Mouse (Mus musculus) limb, embryonic 10.5 days (tissue): ENCODE results near the gene Stk4. TPM values are rescaled to one million over a fixed set of nuclear protein-coding genes. Genes with fewer than 3 reads are reported as not detected.

Experiments
- DNase-seq: peaks from one replicate; pipeline ENCODE4 v3.0.0-alpha.2; 2017; ENCODE audit warnings: low spot score
- H3K27ac ChIP-seq: fragments of 300-500 bp; sonication (generic); 2 replicates; pipeline ENCODE4 v1.5.1; 2016; ENCODE audit warnings: mild to moderate bottlenecking
- H3K27me3 ChIP-seq: fragments of 300-500 bp; sonication (generic); 2 replicates; pipeline ENCODE4 v1.6.1; 2016; ENCODE audit warnings: low read depth, mild to moderate bottlenecking; ENCODE audit not compliant: poor library complexity, severe bottlenecking
- H3K36me3 ChIP-seq: fragments of 300-500 bp; sonication (generic); 2 replicates; pipeline ENCODE4 v1.6.1; 2016; ENCODE audit warnings: mild to moderate bottlenecking, moderate library complexity
- H3K4me1 ChIP-seq: fragments of 300-500 bp; sonication (generic); 2 replicates; pipeline ENCODE4 v1.6.1; 2016
- H3K4me3 ChIP-seq: fragments of 300-500 bp; sonication (generic); 2 replicates; pipeline ENCODE4 v1.5.1; 2016; ENCODE audit warnings: mild to moderate bottlenecking, moderate library complexity
- H3K9me3 ChIP-seq: fragments of 300-500 bp; sonication (generic); replicated peaks from 2 replicates; pipeline ENCODE4 v1.6.1; 2016; ENCODE audit warnings: mild to moderate bottlenecking
- WGBS: fragments of 180-500 bp; shearing (Covaris S2); methylation state at CpG from one replicate; pipeline ENCODE4 v1.1.7; 2016; 5-methylcytosine and 5-hydroxymethylcytosine counted together
- polyA plus RNA-seq: library from polyadenylated mRNA; unstranded; fragments of >200 nt; fragmentation: Nextera tagmentation; extraction: Ambion mirVana; gene quantifications from 2 replicates; pipeline ENCODE4 v1.2.1, GENCODE M21; 2016

Stk4 gene
- polyA plus RNA-seq, 1 experiment from 2014 or later: 30.4 TPM

DNA sequence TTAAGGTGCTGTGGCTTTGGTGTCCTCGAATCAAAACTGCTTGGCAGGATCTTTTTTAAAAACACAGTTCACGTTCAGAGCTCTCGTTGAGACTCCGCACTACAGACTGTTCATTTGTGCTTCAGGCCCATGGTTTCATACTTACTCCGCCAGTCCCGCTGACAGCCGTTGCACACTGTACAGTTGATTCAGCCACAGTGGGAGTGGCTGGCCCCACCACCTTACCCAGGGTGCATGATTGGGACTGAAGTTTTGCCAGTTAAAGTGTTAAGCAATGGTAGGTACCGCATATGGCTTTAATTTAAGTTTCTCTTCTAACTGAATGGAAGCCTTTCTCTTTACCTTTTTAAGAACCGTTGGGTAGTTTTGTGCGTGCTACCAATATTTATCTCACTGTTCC, 45.4 kb downstream of the Stk4 start:
- Histone ChIP-seq H3K4me1 (peaks cover 10% of the 10 kb centered on the region), H3K36me3 (peaks cover 43% of the 10 kb centered on the region), H3K27ac (peak overlapping the region; percentile 50; the same call in 1 of the 2 replicates), H3K4me3 (no peak overlapping the region), H3K27me3 (no peaks in the 10 kb centered on the region), H3K9me3 (no peaks in the 10 kb centered on the region)
- no peak for DNase-seq
- 84% methylated on average over 10 of the region's 10 CpGs for WGBS

- Histone ChIP-seq H3K27me3 (no peaks in the 10 kb centered on the region), H3K9me3 (no peaks in the 10 kb centered on the region), H3K27ac (no peak overlapping the region), H3K4me3 (no peak overlapping the region), H3K4me1 (peaks cover 10% of the 10 kb centered on the region), H3K36me3 (peaks cover 54% of the 10 kb centered on the region)
- no peak for DNase-seq
- WGBS: 96% methylated on average over 6 of the region's 6 CpGs
These were observed 49.4 kb downstream of the Stk4 start for GRCm38 (mm10) chr2:164119503-164119902.

- H3K4me1 ChIP-seq: no peaks in the 10 kb centered on the region
- H3K36me3 ChIP-seq: peaks cover 56% of the 10 kb centered on the region
- no peak for DNase-seq
- H3K27ac ChIP-seq: no peak overlapping the region
- no peaks in the 10 kb centered on the region for H3K9me3 ChIP-seq
- H3K4me3 ChIP-seq: no peak overlapping the region
- 84% methylated on average over 5 of the region's 5 CpGs for WGBS
- no peaks in the 10 kb centered on the region for H3K27me3 ChIP-seq
These were observed 53.1 kb downstream of the Stk4 start for GRCm38 (mm10) chr2:164123169-164123766.

DNA sequence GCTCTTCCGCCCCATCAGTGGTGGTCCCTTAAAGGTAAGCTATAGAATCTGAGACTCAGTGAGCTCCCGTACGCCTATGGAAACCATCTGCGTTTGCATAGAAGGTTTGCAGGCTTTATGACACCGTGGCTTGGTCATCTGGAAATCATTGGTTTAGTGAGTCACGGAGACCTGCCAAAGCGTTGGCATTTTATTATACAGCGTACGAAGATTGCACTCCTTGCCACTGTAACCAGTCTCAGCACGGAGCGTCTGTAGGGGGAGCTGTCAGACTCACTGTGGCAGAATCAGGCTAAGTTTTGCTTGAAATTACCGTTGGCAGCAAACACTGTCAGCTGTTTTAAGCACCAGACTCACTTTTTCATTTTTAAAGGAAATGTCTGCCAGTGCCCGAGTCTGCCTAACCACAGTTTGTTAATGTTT, 56.4 kb downstream of the Stk4 start:
- Histone ChIP-seq H3K36me3 (peaks cover 38% of the 10 kb centered on the region), H3K27ac (no peak overlapping the region), H3K9me3 (no peaks in the 10 kb centered on the region), H3K4me1 (peaks cover 4% of the 10 kb centered on the region; the same call in 1 of the 2 replicates), H3K4me3 (no peak overlapping the region), H3K27me3 (no peaks in the 10 kb centered on the region)
- no peak for DNase-seq
- WGBS: 77% methylated on average over 13 of the region's 13 CpGs

GRCm38 (mm10) chr2:164127297-164127696, 57.2 kb downstream of the Stk4 start:
- no peak overlapping the region for H3K4me3 ChIP-seq
- WGBS: 90% methylated on average over 2 of the region's 2 CpGs
- no peak overlapping the region for H3K27ac ChIP-seq
- peaks cover 11% of the 10 kb centered on the region for H3K4me1 ChIP-seq
- peaks cover 37% of the 10 kb centered on the region for H3K36me3 ChIP-seq
- no peak for DNase-seq
- H3K27me3 ChIP-seq: no peaks in the 10 kb centered on the region
- no peaks in the 10 kb centered on the region for H3K9me3 ChIP-seq

GRCm38 (mm10) chr2:164128576-164129411, 58.7 kb downstream of the Stk4 start:
- Histone ChIP-seq H3K4me1 (peaks cover 17% of the 10 kb centered on the region), H3K4me3 (no peak overlapping the region), H3K36me3 (peaks cover 30% of the 10 kb centered on the region), H3K27me3 (no peaks in the 10 kb centered on the region), H3K27ac (no peak overlapping the region), H3K9me3 (no peaks in the 10 kb centered on the region)
- WGBS: 93% methylated on average over 12 of the region's 12 CpGs
- DNase-seq: no peak

DNA sequence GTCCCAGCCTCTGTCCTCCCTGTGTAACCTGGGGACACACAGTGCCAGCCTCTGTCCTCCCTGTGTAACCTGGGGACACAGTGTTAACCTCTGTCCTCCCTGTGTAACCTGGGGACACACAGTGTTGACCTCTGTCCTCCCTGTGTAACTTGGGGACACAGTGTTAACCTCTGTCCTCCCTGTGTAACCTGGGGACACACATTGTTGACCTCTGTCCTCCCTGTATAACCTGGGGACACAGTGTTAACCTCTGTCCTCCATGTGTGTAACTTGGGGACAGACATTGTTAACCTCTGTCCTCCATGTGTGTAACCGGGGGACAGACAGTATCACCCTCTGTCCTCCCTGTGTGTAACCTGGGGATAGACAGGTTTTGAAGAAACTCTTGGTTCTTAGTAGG, 61.5 kb downstream of the Stk4 start:
- DNase-seq: no peak
- Histone ChIP-seq H3K27me3 (no peaks in the 10 kb centered on the region), H3K36me3 (peaks cover 27% of the 10 kb centered on the region), H3K9me3 (no peaks in the 10 kb centered on the region), H3K27ac (no peak overlapping the region), H3K4me1 (peaks cover 17% of the 10 kb centered on the region), H3K4me3 (no peak overlapping the region)
- 92% methylated on average over 1 of the region's 1 CpGs for WGBS

DNA sequence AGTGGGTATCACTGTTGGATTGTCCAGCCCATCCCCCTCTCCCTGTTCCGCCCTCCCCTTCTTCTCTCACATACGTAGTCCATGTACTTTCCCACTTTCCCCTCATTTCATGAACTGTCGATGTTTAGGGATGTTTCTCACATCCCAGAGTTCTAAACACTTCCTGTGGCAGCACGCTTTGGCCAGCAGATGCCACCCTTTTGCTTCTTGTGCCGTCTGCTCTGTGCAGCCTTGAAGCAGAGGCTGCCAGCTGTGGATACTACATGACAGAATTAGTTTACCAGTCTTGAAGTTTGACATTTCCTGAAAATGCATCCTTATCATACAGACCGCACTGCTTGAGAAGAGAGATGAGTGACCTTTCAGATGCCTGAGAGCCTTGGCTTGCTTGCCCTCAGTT, 64.4 kb downstream of the Stk4 start:
- no peak overlapping the region for H3K27ac ChIP-seq
- no peak for DNase-seq
- no peaks in the 10 kb centered on the region for H3K9me3 ChIP-seq
- WGBS: 81% methylated on average over 6 of the region's 6 CpGs
- no peak overlapping the region for H3K4me3 ChIP-seq
- H3K27me3 ChIP-seq: no peaks in the 10 kb centered on the region
- H3K36me3 ChIP-seq: peaks cover 21% of the 10 kb centered on the region
- peaks cover 29% of the 10 kb centered on the region for H3K4me1 ChIP-seq

DNA sequence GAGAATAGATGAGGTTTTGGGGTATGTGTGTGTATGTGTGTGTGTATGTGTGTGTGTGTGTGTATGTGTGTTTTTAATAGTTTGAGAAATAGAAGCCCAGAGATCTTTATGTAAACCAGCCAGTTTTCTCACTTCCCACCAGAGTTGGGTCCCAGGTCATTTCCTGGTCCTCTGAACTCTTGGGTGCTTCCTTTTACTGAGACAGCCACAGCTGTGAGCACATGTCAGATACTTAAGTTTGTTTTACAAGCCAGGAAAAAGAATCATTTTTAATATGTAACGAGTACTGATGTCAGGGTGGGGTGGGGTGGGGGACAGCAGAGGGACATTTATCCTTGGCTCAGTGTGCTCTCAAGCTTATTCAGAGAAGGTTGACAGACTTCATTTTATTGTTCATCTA, 65.2 kb downstream of the Stk4 start:
- DNase-seq: no peak
- no peak overlapping the region for H3K27ac ChIP-seq
- peaks cover 29% of the 10 kb centered on the region for H3K4me1 ChIP-seq
- no peak overlapping the region for H3K4me3 ChIP-seq
- H3K9me3 ChIP-seq: no peaks in the 10 kb centered on the region
- 80% methylated on average over 1 of the region's 1 CpGs for WGBS
- H3K27me3 ChIP-seq: no peaks in the 10 kb centered on the region
- peaks cover 29% of the 10 kb centered on the region for H3K36me3 ChIP-seq

- peaks cover 29% of the 10 kb centered on the region for H3K4me1 ChIP-seq
- H3K9me3 ChIP-seq: no peaks in the 10 kb centered on the region
- no peak for DNase-seq
- H3K27ac ChIP-seq: no peak overlapping the region
- no peaks in the 10 kb centered on the region for H3K27me3 ChIP-seq
- H3K4me3 ChIP-seq: no peak overlapping the region
- H3K36me3 ChIP-seq: peaks cover 22% of the 10 kb centered on the region
- WGBS: 58% methylated on average over 2 of the region's 2 CpGs
These were observed 66.3 kb downstream of the Stk4 start for GRCm38 (mm10) chr2:164136393-164136792.

GRCm38 (mm10) chr2:164137754-164138153, 67.6 kb downstream of the Stk4 start:
- no peak overlapping the region for H3K4me3 ChIP-seq
- peaks cover 16% of the 10 kb centered on the region for H3K36me3 ChIP-seq
- DNase-seq: no peak
- H3K4me1 ChIP-seq: peaks cover 29% of the 10 kb centered on the region
- peak overlapping the region; percentile 61; the same call in 1 of the 2 replicates for H3K27ac ChIP-seq
- WGBS: 77% methylated on average over 6 of the region's 6 CpGs
- H3K9me3 ChIP-seq: no peaks in the 10 kb centered on the region
- H3K27me3 ChIP-seq: no peaks in the 10 kb centered on the region

GRCm38 (mm10) chr2:164142021-164142420, 71.9 kb downstream of the Stk4 start:
- Histone ChIP-seq H3K27ac (peak overlapping the region; percentile 72; the same call in 1 of the 2 replicates), H3K36me3 (peaks cover 7% of the 10 kb centered on the region), H3K4me1 (peaks cover 26% of the 10 kb centered on the region), H3K9me3 (no peaks in the 10 kb centered on the region), H3K4me3 (no peak overlapping the region), H3K27me3 (no peaks in the 10 kb centered on the region)
- no peak for DNase-seq
- WGBS: 88% methylated on average over 10 of the region's 10 CpGs

GRCm38 (mm10) chr2:164144025-164144424, 73.9 kb downstream of the Stk4 start:
- no peak for DNase-seq
- Histone ChIP-seq H3K36me3 (peaks cover 11% of the 10 kb centered on the region), H3K27me3 (no peaks in the 10 kb centered on the region), H3K27ac (no peak overlapping the region), H3K9me3 (no peaks in the 10 kb centered on the region), H3K4me1 (peaks cover 15% of the 10 kb centered on the region; the same call in 1 of the 2 replicates), H3K4me3 (no peak overlapping the region)
- WGBS: 88% methylated on average over 6 of the region's 6 CpGs
